Mouse (Mus musculus) embryonic fibroblast, embryonic 13.5 days (primary cell): ENCODE results near the gene Ctse.

Source experiments
- CTCF ChIP-seq: IDR thresholded peaks from 2 replicates; pipeline ENCODE4 v1.5.1; 2011; ENCODE audit warnings: mild to moderate bottlenecking, control low read depth, low read length, moderate library complexity, borderline replicate concordance; ENCODE audit not compliant: insufficient read depth
- POLR2A ChIP-seq: IDR thresholded peaks from 2 replicates; pipeline ENCODE4 v1.6.1; 2011; ENCODE audit warnings: low read depth, mild to moderate bottlenecking, control low read depth, low read length, moderate library complexity

- TF ChIP-seq CTCF (no peak), POLR2A (no peak)
Measured at GRCm38 (mm10) chr1:131689899-131690298, 51.8 kb downstream of the Ctse start.
